Mouse (Mus musculus): Measurements from ENCODE around the gene Zfp92. TPM values are rescaled to one million over a fixed set of nuclear protein-coding genes. Genes with fewer than 3 reads are reported as not detected.

The Zfp92 gene
- total and polyA plus RNA-seq, 3 experiments, result 0.04 TPM; not detected in 2

DNA sequence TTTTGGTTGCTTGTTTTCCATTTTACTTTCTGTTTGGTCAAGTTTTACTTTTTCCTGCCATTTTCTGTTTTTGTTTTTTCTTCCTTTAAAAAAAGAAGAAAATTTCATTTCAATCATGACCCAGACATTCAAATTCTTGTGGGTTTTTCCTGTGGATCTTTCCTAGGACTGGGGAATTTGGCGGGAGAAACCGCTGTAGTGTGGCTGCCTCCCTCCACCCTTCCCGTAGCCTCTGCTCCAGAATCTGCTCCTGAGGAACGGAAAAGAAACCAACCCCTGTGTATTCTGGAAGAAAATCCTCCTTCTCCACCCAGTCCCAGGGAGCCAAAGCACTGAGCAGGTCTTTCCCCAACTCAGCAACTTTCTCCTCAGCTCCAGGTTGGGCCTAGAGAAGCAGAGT, 49.9 kb downstream of the Zfp92 start:
- no peaks in the 10 kb centered on the region for H3K36me3 ChIP-seq (replicated peaks in 1 of 2; ENCODE audit: control insufficient read depth in 1 of 2, insufficient read depth in 1 of 2, low read length in 1 of 2)
- H3K79me2 ChIP-seq (replicated peaks; ENCODE audit: control insufficient read depth, extremely low read depth, insufficient read depth, poor library complexity, severe bottlenecking), result no peaks in the 10 kb centered on the region
- dilution Hi-C loops (cut with MboI; ENCODE audit: extremely low pct_ligation_motif_present, extremely low pct_unique_long_range_greater_than_20kb, low sequenced_read_pairs) (no loop called here), in situ Hi-C loops (cut with MboI; ENCODE audit: low pct_ligation_motif_present, low pct_unique_long_range_greater_than_20kb, low sequenced_read_pairs) (no loop called here)
- peaks cover 0 to 7% of the 10 kb centered on the region in 2 experiments; a peak in 2 of 4 replicates for H3K4me1 ChIP-seq (ENCODE audit: control insufficient read depth in 1 of 2, insufficient read depth in 2 of 2)
- no peak overlapping the region for H3K4me3 ChIP-seq (replicated peaks in 1 of 3; ENCODE audit: low read depth in 2 of 3, low read length in 2 of 3, poor library complexity in 1 of 3)
- H3K27ac ChIP-seq (ENCODE audit: insufficient read depth, low read depth), result no peak overlapping the region
- no peak for DNase-seq (ENCODE audit: extremely low read depth)
- H3K9ac ChIP-seq (ENCODE audit: insufficient read depth, low read depth), result no peak overlapping the region
- no peak overlapping the region for H3K4me2 ChIP-seq (ENCODE audit: insufficient read depth, low read depth, poor library complexity, severe bottlenecking)
- TF ChIP-seq ZKSCAN1 (IDR thresholded peaks at IDR 0.05; ENCODE audit: borderline replicate concordance, low read depth, low read length) (no peak), KAT2A (IDR thresholded peaks at IDR 0.05; ENCODE audit: insufficient replicate concordance, low read length) (no peak), RCOR1 (conservative IDR thresholded peaks at IDR 0.05; ENCODE audit: low read depth, low read length) (no peak), ZNF384 (IDR thresholded peaks at IDR 0.05; ENCODE audit: low read depth, low read length) (no peak), ETS1 (conservative IDR thresholded peaks at IDR 0.05; ENCODE audit: low read depth, low read length) (no peak), ZC3H11A (IDR thresholded peaks at IDR 0.05; ENCODE audit: low read depth, low read length) (no peak), GABPA (IDR thresholded peaks at IDR 0.05; ENCODE audit: insufficient replicate concordance, low read depth, low read length) (no peak), MAZ (IDR thresholded peaks at IDR 0.05; ENCODE audit: low read depth, low read length) (no peak), MEF2A (IDR thresholded peaks at IDR 0.05; ENCODE audit: borderline replicate concordance, low read depth, low read length) (no peak), JUND (conservative IDR thresholded peaks at IDR 0.05; ENCODE audit: low read depth, low read length) (no peak), HCFC1 (IDR thresholded peaks at IDR 0.05; ENCODE audit: low read depth, low read length) (no peak), EP300 (IDR thresholded peaks at IDR 0.05; ENCODE audit: low read length) (no peak), TCF12 (IDR thresholded peaks at IDR 0.05; ENCODE audit: low read depth, low read length) (no peak), MAFK (IDR thresholded peaks at IDR 0.05; ENCODE audit: insufficient replicate concordance, low read length) (no peak), NELFE (IDR thresholded peaks at IDR 0.05; ENCODE audit: low read depth, low read length) (no peak), USF2 (conservative IDR thresholded peaks at IDR 0.05; ENCODE audit: low read depth, low read length) (no peak), ZMIZ1 (IDR thresholded peaks at IDR 0.05; ENCODE audit: low read depth, low read length) (no peak), SMC3 (IDR thresholded peaks at IDR 0.05; ENCODE audit: low read depth, low read length) (no peak), CHD1 (IDR thresholded peaks at IDR 0.05; ENCODE audit: low read depth, low read length) (no peak)
- H3K27me3 ChIP-seq (replicated peaks), result no peaks in the 10 kb centered on the region
- H3K9me3 ChIP-seq (replicated peaks; ENCODE audit: low read length), result no peaks in the 10 kb centered on the region

DNA sequence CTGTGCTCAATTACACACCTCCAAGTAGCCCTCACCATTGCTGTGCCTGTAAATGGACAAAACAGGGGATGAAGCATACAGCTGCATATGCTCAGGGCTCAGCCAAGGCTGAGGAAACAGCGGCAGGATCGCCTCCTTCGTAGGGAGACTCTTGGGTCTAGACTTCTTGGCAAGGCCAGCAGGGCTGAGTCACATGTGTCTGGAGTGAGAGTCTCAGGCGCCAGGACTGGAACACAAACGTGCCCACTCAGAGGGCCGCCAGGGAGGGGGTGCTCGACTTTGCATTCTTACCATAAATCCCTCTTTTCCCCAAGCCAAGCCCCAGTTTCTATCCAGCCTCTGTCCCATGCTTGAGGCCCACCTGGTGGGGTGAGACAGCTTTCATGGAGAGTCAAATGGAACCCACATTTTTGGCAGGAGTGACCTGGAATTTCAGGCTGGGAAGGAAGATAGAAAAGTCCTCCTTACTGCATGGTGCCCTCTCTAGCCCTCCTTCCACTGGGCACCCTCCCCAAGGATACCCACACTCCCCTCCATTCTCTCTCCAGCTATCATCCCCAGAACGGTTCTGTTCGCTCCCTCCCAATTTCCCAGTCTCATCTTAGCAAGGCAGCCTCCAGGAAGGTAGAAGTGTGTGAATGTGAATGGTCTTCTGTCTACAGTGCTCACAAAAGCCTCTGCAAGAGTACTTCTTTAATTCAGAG, 54.7 kb downstream of the Zfp92 start:
- TF ChIP-seq ETS1 (conservative IDR thresholded peaks at IDR 0.05; ENCODE audit: low read depth, low read length) (no peak), MAFK (IDR thresholded peaks at IDR 0.05; ENCODE audit: insufficient replicate concordance, low read length) (no peak), USF1 (IDR thresholded peaks at IDR 0.05; ENCODE audit: low read depth, low read length) (no peak), ZMIZ1 (IDR thresholded peaks at IDR 0.05; ENCODE audit: low read depth, low read length) (no peak), POLR2A (IDR thresholded peaks at IDR 0.05; ENCODE audit: low read depth, low read length) (no peak), JUN (IDR thresholded peaks at IDR 0.05; ENCODE audit: insufficient read depth, low read depth, low read length) (no peak), JUND (conservative IDR thresholded peaks at IDR 0.05; ENCODE audit: low read depth, low read length) (no peak), PAX5 (IDR thresholded peaks at IDR 0.05; ENCODE audit: low read length) (no peak), CHD2 (IDR thresholded peaks at IDR 0.05; ENCODE audit: low read length) (no peak), MEF2A (IDR thresholded peaks at IDR 0.05; ENCODE audit: borderline replicate concordance, low read depth, low read length) (no peak), MXI1 (IDR thresholded peaks at IDR 0.05; ENCODE audit: low read depth, low read length) (no peak), USF2 (conservative IDR thresholded peaks at IDR 0.05; ENCODE audit: low read depth, low read length) (no peak), RAD21 (IDR thresholded peaks at IDR 0.05; ENCODE audit: low read depth, low read length) (no peak), IRF4 (IDR thresholded peaks at IDR 0.05; ENCODE audit: low read depth, low read length) (no peak), NRF1 (IDR thresholded peaks at IDR 0.05; ENCODE audit: low read depth, low read length) (no peak), ELF1 (IDR thresholded peaks at IDR 0.05; ENCODE audit: low read depth, low read length) (no peak), KAT2A (IDR thresholded peaks at IDR 0.05; ENCODE audit: insufficient replicate concordance, low read length) (no peak), UBTF (IDR thresholded peaks at IDR 0.05; ENCODE audit: low read depth, low read length) (no peak)
- Histone ChIP-seq H3K36me3 (replicated peaks in 1 of 2; ENCODE audit: control insufficient read depth in 1 of 2, insufficient read depth in 1 of 2, low read length in 1 of 2) (no peaks in the 10 kb centered on the region), H3K9me3 (replicated peaks; ENCODE audit: low read length) (no peaks in the 10 kb centered on the region), H3K27me3 (replicated peaks) (no peaks in the 10 kb centered on the region), H3K4me2 (ENCODE audit: insufficient read depth, low read depth, poor library complexity, severe bottlenecking) (no peak overlapping the region), H3K4me1 (ENCODE audit: control insufficient read depth in 1 of 2, insufficient read depth in 2 of 2) (no peaks in the 10 kb centered on the region), H3K9ac (ENCODE audit: insufficient read depth, low read depth) (no peak overlapping the region), H3K79me2 (replicated peaks; ENCODE audit: control insufficient read depth, extremely low read depth, insufficient read depth, poor library complexity, severe bottlenecking) (no peaks in the 10 kb centered on the region), H3K4me3 (replicated peaks in 1 of 3; ENCODE audit: low read depth in 2 of 3, low read length in 2 of 3, poor library complexity in 1 of 3) (no peak overlapping the region), H3K27ac (ENCODE audit: insufficient read depth, low read depth) (no peak overlapping the region)
- dilution Hi-C loops (cut with MboI; ENCODE audit: extremely low pct_ligation_motif_present, extremely low pct_unique_long_range_greater_than_20kb, low sequenced_read_pairs) (no loop called here), in situ Hi-C loops (cut with MboI; ENCODE audit: low pct_ligation_motif_present, low pct_unique_long_range_greater_than_20kb, low sequenced_read_pairs) (no loop called here)
- no peak for DNase-seq (ENCODE audit: extremely low read depth)
